Mouse (Mus musculus) intestine, embryonic 14.5 days (tissue): ENCODE data around the gene Cmtm2a. TPM values are rescaled to one million over a fixed set of nuclear protein-coding genes. Genes with fewer than 3 reads are reported as not detected.
"Not testable (repeated sequence)": the region's sequence is repeated elsewhere in the genome, so short reads cannot be mapped to it uniquely, and the experiment has no call there.

Source experiments
- ATAC-seq: fragments of 200-750 bp; cut with Nextera tagmentation; replicated peaks from 2 replicates; pipeline ENCODE4 v1.8.0; 2017; ENCODE audit warnings: low read depth, moderate number of reproducible peaks, moderate TSS enrichment, moderate library complexity; ENCODE audit not compliant: low FRiP score, low TSS enrichment
- DNase-seq: peaks from one replicate; pipeline ENCODE4 v3.0.0-alpha.2; 2018; ENCODE audit warnings: low spot score
- H3K27ac ChIP-seq: fragments of 300-500 bp; sonication (generic); 2 replicates; pipeline ENCODE4 v1.5.1; 2014; ENCODE audit warnings: low read depth, mild to moderate bottlenecking, control low read depth
- H3K27me3 ChIP-seq: fragments of 300-500 bp; sonication (generic); replicated peaks from 2 replicates; pipeline ENCODE4 v1.6.1; 2014; ENCODE audit warnings: low read length, control low read depth; ENCODE audit not compliant: control insufficient read depth, insufficient read depth
- H3K36me3 ChIP-seq: fragments of 300-500 bp; sonication (generic); 2 replicates; pipeline ENCODE4 v1.6.1; 2014; ENCODE audit warnings: low read length, control low read depth; ENCODE audit not compliant: control insufficient read depth, insufficient read depth
- H3K4me1 ChIP-seq: fragments of 300-500 bp; sonication (generic); replicated peaks from 2 replicates; pipeline ENCODE4 v1.6.1; 2014; ENCODE audit warnings: low read length, control low read depth, mixed read lengths; ENCODE audit not compliant: control insufficient read depth, insufficient read depth
- H3K4me2 ChIP-seq: fragments of 300-500 bp; sonication (generic); 2 replicates; pipeline ENCODE4 v1.6.1; 2014; ENCODE audit warnings: low read length
- H3K4me3 ChIP-seq: fragments of 300-500 bp; sonication (generic); 2 replicates; pipeline ENCODE4 v1.5.1; 2014; ENCODE audit warnings: low read depth, low read length, control low read depth, mixed read lengths
- H3K9ac ChIP-seq: fragments of 300-500 bp; sonication (generic); 2 replicates; pipeline ENCODE4 v1.6.1; 2014; ENCODE audit warnings: mild to moderate bottlenecking, low read length
- H3K9me3 ChIP-seq: fragments of 300-500 bp; sonication (generic); 2 replicates; pipeline ENCODE4 v1.6.1; 2016; ENCODE audit warnings: low read length, control low read depth; ENCODE audit not compliant: control insufficient read depth
- WGBS: fragments of 180-500 bp; shearing (Covaris S2); extraction: QIAGEN DNeasy Blood & Tissue Kit; methylation state at CpG from one replicate; pipeline ENCODE4 v1.1.7; 2014; 5-methylcytosine and 5-hydroxymethylcytosine counted together
- polyA plus RNA-seq: library from polyadenylated mRNA; unstranded; fragments of >200 nt; fragmentation: Nextera tagmentation; extraction: Ambion mirVana; gene quantifications from 2 replicates; pipeline ENCODE4 v1.2.1, GENCODE M21; 2014

Cmtm2a gene
- polyA plus RNA-seq, 1 experiment from 2014 or later, result not detected

GRCm38 (mm10) chr8:104336806-104337205 lies 43.8 kb upstream of the Cmtm2a start:
- 89% methylated on average over 1 of the region's 1 CpGs for WGBS
- no peak for DNase-seq

GRCm38 (mm10) chr8:104334196-104334595 lies 41.2 kb upstream of the Cmtm2a start:
- Histone ChIP-seq H3K27me3 (no peaks in the 10 kb centered on the region), H3K9me3 (no peaks in the 10 kb centered on the region), H3K9ac (no peak overlapping the region), H3K36me3 (no peaks in the 10 kb centered on the region), H3K4me1 (peaks cover 1% of the 10 kb centered on the region), H3K27ac (no peak overlapping the region), H3K4me2 (no peak overlapping the region), H3K4me3 (no peak overlapping the region)
- no peak for ATAC-seq
- no peak for DNase-seq
- WGBS, result 68% methylated on average over 1 of the region's 1 CpGs

More at GRCm38 (mm10) chr8:104336806-104337205, 43.8 kb upstream of the Cmtm2a start:
- ATAC-seq, result no peak
- H3K27ac ChIP-seq, result no peak overlapping the region
- H3K4me3 ChIP-seq, result no peak overlapping the region
- H3K36me3 ChIP-seq, result no peaks in the 10 kb centered on the region
- no peaks in the 10 kb centered on the region for H3K27me3 ChIP-seq
- H3K4me1 ChIP-seq, result peaks cover 12% of the 10 kb centered on the region
- no peak overlapping the region for H3K9ac ChIP-seq
- H3K4me2 ChIP-seq, result no peak overlapping the region
- H3K9me3 ChIP-seq, result no peaks in the 10 kb centered on the region

- H3K4me2 ChIP-seq, result no peak overlapping the region
- no peak overlapping the region for H3K9ac ChIP-seq
- H3K36me3 ChIP-seq, result no peaks in the 10 kb centered on the region
- no peak for ATAC-seq
- no peaks in the 10 kb centered on the region for H3K27me3 ChIP-seq
- WGBS, result 70% methylated on average over 5 of the region's 5 CpGs
- H3K4me3 ChIP-seq, result no peak overlapping the region
- DNase-seq, result no peak
- H3K27ac ChIP-seq, result no peak overlapping the region
- H3K4me1 ChIP-seq, result no peaks in the 10 kb centered on the region
- no peaks in the 10 kb centered on the region for H3K9me3 ChIP-seq
These were observed 40.8 kb upstream of the Cmtm2a start for GRCm38 (mm10) chr8:104333786-104334185.

- no peak overlapping the region for H3K9ac ChIP-seq
- no peaks in the 10 kb centered on the region for H3K4me1 ChIP-seq
- H3K27ac ChIP-seq, result no peak overlapping the region
- H3K4me2 ChIP-seq, result no peak overlapping the region
- no peaks in the 10 kb centered on the region for H3K36me3 ChIP-seq
- no peaks in the 10 kb centered on the region for H3K27me3 ChIP-seq
- H3K4me3 ChIP-seq, result no peak overlapping the region
- no peak for DNase-seq
- WGBS, result 84% methylated on average over 5 of the region's 5 CpGs
- H3K9me3 ChIP-seq, result no peaks in the 10 kb centered on the region
- ATAC-seq, result no peak
These were observed 40.0 kb upstream of the Cmtm2a start for GRCm38 (mm10) chr8:104332665-104333631.

- 90% methylated on average over 12 of the region's 12 CpGs for WGBS
- not testable (repeated sequence) for H3K27ac ChIP-seq, H3K9me3 ChIP-seq, H3K36me3 ChIP-seq, ATAC-seq, H3K4me2 ChIP-seq, H3K27me3 ChIP-seq, H3K4me3 ChIP-seq, H3K9ac ChIP-seq, H3K4me1 ChIP-seq, DNase-seq
These were observed 28.9 kb upstream of the Cmtm2a start, which contains the start of gene Cmtm2b for GRCm38 (mm10) chr8:104321930-104322329. TSS of gene Cmtm2b (plus strand) at chr8:104322230.

- H3K36me3 ChIP-seq, H3K4me2 ChIP-seq: not testable (repeated sequence)
- 75% methylated on average over 8 of the region's 11 CpGs for WGBS
These were observed 28.3 kb upstream of the Cmtm2a start, which contains the start of gene Gm11020 for GRCm38 (mm10) chr8:104321267-104321666. TSS of gene Gm11020 (plus strand) at chr8:104321567.

GRCm38 (mm10) chr8:104313311-104313710 lies 20.3 kb upstream of the Cmtm2a start:
- WGBS, result 63% methylated on average over 4 of the region's 4 CpGs
- DNase-seq (no peak), ATAC-seq (no peak)

More at GRCm38 (mm10) chr8:104321267-104321666, 28.3 kb upstream of the Cmtm2a start, which contains the start of gene Gm11020:
- H3K9me3 ChIP-seq, H3K27me3 ChIP-seq, ATAC-seq, H3K4me1 ChIP-seq, H3K9ac ChIP-seq, H3K4me3 ChIP-seq, DNase-seq, H3K27ac ChIP-seq: not testable (repeated sequence)

GRCm38 (mm10) chr8:104312023-104312422 lies 19.0 kb upstream of the Cmtm2a start:
- not testable (repeated sequence) for H3K36me3 ChIP-seq, H3K9me3 ChIP-seq, H3K9ac ChIP-seq, ATAC-seq, DNase-seq, H3K4me3 ChIP-seq, H3K4me1 ChIP-seq, H3K27me3 ChIP-seq, H3K27ac ChIP-seq, H3K4me2 ChIP-seq
- WGBS, result 88% methylated on average over 3 of the region's 3 CpGs

More at GRCm38 (mm10) chr8:104313311-104313710, 20.3 kb upstream of the Cmtm2a start:
- Histone ChIP-seq H3K4me3 (no peak overlapping the region), H3K4me2 (no peak overlapping the region), H3K27me3 (no peaks in the 10 kb centered on the region), H3K9ac (no peak overlapping the region), H3K9me3 (no peaks in the 10 kb centered on the region), H3K4me1 (no peaks in the 10 kb centered on the region), H3K27ac (no peak overlapping the region), H3K36me3 (no peaks in the 10 kb centered on the region)
